Mouse (Mus musculus) c-Kit-negative CD71-positive TER-119-positive erythroid progenitor cells, embryonic 14.5 days (primary cell): ENCODE measurements around the gene Gm9821.

Experiments
- DNase-seq: peaks from one replicate; pipeline ENCODE4 v3.0.0-alpha.2; 2013; ENCODE audit warnings: low read depth, low spot score

Gene Gm9821

DNA sequence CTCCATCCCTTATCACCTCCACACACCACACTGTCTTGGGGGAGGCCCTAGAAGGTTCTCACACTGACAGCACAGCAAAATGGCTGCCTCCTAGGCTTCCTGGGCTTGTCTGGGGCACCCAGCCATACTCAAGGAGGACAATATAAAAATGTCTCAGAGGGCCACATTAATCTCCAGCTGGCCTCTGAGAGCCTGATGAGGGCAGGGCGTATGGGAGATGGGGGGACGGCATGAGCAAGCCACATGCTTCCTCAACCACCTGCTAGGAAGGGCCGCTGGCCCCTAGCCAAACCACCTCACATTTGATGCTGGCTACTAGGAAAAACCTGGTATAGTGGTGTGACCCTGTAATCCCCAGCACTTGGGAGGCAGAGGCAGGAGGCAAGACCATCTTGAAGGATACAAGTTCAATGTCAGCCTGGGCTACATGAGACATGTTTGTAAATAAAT, 3.3 kb downstream of the Gm9821 start:
- no peak for DNase-seq

DNA sequence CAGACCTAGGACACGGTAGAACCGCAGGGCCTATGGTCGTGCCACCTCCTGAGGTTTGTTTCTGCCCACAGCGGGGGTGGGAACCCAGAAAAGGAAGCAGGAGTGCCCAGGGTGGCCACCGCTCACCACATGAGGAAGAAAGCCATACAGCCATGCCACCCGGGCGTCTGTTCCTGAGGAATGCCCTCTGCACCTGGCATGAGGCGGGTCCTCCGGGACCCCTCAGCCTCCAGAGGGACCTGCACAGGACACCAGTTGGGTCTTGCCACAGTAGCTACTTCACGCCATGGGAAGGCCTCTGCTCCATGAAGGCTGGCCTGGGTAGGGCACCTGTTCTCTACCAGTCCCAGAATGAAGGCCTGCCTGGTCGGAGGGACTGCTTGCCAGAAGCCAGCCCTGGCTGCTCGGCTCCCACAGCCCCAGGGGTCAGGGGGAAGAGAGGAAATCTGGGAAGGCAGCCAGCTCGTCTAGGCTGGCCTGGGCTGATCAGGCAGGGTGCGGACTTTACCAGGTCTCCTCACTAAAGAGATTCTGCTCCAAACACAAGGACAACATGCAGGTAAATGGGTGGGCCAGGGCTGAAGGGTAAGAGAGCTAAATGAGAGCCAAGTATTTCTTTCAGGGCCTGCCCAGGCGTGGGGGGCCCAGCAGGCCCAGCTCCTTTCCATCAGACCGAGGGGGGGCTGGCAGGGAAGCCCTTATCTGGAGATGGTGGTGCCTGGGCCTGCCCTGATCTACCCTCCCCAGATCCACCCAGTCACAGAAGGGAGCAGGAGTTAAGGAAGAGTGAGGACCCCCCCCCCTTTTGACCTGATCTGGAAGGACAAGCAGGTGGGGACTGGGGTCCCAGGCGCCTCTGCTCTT, 4.1 kb downstream of the Gm9821 start:
- DNase-seq, result no peak

DNA sequence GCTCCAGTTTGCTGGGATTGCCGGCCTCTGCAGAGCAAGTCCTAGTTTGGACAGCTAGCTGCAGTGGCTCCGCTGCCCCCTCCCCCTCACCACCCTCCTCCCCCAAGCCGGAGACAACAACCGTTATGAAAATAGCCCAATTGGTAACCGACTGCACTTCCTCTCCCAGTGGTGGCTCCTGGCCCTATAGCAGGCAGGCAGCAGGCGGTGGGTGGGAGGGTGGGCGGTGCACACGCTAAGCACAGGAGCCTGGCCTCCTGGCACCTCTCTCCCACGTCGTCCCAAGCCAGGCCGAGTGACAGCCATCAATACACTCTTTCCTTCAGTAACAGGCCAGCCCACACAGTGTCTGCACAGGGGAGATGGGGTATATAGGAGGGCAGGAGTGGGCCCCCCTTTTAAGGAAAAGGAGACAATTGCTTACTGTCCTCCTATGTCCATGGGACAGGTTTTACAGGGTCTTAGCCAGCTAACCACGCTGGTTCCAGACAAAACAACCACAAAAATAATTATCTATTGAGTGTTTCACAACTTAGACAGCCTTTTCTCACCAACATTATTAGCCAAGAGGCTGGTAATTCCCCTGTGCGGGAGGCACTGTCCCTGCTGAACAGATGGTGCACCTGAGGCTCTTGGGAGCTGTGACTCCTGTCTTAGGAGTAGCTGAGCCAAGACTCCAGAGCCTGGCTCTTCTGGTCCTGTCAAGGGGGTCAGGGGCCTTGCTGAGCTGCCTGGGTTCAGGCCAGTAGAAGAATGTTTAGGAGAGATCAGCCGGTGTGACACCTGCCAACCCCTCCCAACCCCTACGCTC, 5.0 kb downstream of the Gm9821 start:
- DNase-seq, result no peak

DNA sequence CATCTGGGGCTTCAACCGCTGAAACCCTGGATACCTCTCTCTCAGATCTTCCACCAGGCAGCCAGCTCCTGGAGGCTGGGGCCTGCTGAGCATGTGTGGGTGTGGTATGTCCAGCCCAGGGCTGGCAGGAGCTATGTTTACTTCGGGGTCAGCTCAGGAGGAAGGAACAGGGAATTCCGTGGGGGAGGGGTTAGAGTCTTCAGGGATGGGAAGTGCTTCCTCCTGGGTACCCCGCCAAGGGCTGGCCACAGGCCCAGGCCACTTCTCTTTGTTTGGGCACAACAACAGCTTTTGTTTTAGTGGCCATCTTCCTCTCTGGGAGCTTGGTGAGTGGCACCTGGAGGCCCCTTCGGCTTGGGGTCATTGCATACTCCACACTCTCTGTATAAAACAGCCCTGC, 8.3 kb downstream of the Gm9821 start:
- no peak for DNase-seq

GRCm38 (mm10) chr2:91955121-91955591, 9.7 kb downstream of the Gm9821 start:
- no peak for DNase-seq

DNA sequence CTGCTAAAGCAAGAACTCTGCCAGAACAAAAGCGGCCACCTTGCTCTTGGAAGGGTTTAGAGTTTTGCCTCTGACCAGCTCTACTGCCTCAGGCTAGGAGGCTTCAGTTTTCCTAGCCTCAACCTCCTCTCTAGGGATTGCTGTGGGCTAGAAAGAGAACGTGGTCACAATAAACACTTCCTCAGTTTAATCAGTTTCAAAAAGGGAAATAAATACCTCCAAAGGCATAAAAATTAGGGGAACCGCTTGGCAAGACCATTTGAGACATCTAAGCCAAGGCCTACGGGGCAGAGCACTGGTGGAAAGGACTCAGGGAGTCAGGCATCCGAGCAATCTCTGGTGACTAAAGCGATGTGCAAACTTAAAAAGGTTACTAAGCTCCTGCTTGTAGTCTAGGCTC, 10.4 kb downstream of the Gm9821 start:
- DNase-seq, result no peak

GRCm38 (mm10) chr2:91957096-91957495, 11.6 kb downstream of the Gm9821 start:
- no peak for DNase-seq

- DNase-seq, result no peak
Measured at GRCm38 (mm10) chr2:91958049-91958448, 12.5 kb downstream of the Gm9821 start.

DNA sequence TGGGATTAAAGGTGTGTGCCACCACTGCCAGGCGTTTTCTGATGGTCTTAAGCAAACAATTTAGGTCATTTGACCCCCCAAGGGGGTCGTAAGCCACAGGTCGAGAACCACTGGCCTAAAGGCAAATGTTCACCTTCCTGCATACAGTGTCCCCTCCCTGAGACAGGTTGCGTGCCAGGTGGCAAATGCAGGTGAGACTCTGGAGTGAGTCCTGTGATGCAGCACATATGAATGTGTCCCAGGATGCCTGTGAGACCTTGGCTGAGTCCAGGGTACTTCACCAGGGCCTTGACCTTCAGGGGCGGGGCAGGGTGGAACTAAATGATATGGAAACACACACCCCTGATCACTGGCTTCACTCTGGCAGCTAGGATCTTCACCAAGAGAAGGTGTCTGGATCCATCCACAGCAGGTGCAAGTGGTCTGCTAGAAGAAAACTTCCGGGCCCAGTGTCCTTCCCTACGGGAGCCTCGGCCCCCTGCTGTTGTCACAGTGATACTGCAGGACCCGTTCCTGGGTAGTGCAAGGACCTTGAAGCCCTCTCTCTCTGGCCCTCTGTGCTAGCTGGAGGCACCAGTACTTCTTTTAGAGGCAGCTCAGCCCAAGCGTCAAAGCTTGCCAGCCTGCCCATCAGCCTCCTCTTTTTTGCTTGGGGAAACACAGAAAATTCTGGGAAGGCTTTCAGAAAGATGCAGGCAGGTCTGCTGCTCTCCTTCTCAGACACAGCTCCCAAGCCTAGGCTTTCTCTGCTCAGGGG, 13.4 kb downstream of the Gm9821 start:
- no peak for DNase-seq

GRCm38 (mm10) chr2:91959544-91960410, 14.3 kb downstream of the Gm9821 start:
- DNase-seq, result no peak

DNA sequence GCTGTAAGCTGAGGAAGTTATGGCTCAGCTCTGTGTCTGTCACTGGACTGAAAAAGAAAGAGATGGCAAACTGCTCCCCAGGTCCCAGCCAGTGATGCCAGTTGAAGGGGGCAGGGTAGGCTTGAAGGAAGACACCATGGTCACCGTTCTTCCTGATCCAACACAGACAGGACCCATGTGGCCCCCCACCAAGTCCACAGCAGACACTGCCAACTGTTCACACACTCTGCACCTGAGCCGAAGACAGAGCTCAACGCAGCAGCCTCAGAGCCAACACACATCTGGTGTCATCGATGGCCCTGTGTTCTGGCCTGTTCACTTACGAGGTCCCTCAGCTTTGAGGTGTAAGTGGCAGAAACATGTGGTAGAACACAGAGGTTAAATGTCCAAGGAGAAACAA, 15.0 kb downstream of the Gm9821 start:
- DNase-seq, result no peak

GRCm38 (mm10) chr2:91961901-91962761, 16.6 kb downstream of the Gm9821 start:
- DNase-seq, result no peak

DNA sequence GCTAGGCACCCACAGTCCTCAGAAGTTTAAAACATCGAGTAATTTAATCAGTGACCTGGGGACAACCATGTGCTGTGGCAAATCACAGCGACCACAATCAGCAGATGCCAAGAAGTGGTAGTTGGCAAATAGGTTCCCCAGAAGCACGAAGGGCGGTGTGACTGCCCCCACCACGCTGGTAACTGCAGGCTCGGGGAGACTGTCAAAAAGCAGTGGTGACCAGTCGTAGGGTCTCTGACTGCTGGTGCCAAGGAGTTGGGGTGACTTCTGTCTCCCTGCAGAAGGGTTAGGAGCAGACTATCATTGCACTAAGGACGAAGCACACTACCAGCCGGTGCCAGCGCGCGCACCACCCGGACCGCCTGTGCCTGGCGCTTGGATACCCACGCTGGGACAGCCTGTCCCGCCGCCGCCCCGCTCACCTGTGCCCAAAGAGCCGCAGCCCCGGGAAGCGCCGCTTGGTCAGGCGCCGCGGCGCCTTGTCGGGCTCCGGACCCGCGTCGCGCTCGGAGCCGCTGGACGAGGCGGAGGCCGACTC, 17.4 kb downstream of the Gm9821 start:
- DNase-seq, result no peak

DNA sequence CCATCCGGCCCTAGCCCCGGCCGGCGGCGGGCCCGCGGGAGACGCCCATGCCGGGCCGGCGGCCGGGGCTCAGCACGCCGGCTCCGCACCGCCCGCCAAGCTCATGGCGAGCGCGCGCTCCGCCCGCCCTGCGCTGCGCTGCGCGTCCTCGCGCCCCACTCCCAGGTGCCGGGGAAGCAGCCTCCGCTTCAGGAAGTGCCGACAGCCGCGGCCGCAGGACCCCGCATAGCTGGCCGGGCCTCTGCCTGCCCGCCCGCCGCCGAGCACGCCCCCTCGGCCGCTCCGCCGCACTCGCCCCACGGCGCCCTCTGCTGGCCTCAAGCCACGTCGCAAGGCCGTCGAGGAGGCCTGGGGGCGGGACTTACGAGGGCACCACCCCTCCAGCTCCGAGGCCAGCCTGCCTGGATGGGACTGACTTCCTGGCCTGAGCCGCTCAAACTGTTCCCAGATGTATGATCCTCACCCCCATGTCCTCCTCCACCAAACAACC, 18.0 kb downstream of the Gm9821 start:
- DNase-seq, result peak; percentile 75

DNA sequence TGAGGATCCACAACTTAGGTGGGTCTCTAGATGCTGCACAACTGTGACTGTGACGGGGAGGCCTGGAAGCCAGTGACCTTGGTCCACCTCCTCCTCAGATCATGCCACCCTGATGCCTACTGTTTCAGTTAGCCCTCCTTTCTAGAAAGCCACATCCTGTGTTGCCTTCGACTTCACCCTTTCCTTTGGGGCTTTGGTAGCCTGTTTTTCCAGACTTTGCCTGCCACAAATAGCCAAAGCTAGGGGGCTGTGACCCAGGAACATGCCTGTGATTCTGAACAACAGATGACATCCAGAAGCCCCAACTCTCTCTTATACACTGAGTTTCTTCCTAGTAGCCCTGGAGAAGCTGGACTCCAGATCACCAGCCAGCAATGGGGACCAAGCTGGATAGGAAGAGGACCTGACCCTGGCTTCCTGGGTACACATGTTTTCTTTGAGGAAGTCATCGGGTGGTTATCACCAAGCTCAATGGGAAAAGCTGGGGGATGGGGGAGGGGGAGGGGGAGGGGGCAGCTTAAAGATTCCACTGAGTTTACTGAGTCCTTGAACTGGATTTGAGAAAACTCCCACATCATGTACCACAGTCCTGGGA, 19.2 kb downstream of the Gm9821 start:
- DNase-seq, result no peak

- no peak for DNase-seq
Measured at GRCm38 (mm10) chr2:91965417-91965816, 19.9 kb downstream of the Gm9821 start.

DNA sequence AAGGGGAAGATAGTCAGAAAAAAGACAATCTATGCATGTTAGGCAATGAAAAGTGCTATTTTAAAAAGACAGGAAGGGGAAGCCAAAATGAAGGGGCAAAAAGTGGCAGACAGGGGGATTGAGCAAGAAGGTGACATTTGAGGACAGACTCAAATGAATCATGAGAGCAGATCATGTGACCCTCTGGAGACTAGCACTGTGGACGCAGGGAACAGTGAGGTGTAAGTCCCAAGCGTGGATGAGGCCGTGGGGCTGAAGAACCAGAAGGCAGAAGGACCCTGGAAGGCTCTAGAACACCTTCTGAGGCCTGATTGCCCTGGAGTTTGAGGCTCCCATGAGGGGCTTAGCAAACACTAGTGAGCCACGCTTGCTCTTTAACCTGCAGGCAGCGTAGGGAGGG, 20.9 kb downstream of the Gm9821 start:
- DNase-seq, result no peak

GRCm38 (mm10) chr2:91967962-91968361, 22.5 kb downstream of the Gm9821 start:
- no peak for DNase-seq
